18 mouse cellular contexts compared by ENCODE assay signal in the genomic region with DNA sequence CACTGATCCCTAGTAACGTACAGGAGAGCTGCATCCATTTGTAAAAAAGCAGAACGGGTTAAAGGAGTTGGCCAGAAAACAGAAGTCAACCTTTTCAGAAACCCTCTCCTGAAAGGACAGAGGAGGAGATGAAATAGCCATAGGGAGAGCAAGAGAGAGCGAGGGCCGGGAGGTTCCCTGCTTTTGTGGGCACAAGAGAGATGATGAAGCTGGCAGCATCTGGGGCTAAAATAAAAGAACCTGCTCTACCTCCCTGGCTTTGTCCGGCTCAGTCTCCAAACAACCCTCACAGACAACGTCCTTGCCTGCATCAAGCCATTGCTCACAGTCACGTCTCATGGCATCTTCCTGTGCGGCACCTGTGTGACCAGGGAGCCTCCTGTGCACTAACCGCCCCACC.
"Had no signal": no experiment of that assay in that cellular context is flagged by ENCODE, and none has a peak within 500 bp of the region (broad histone marks: within the 10 kb centered on the region; RNA-seq: fewer than 3 reads in every experiment).

No protein-coding gene starts in this region.

- H3K27me3 ChIP-seq: liver, embryonic 13.5 days; liver, embryonic 15.5 days; lung, embryonic 15.5 days; midbrain, embryonic 12.5 days; neural tube, embryonic 12.5 days; stomach, embryonic 15.5 days had no signal

- H3K4me1 ChIP-seq: neural tube, embryonic 12.5 days; stomach, embryonic 15.5 days had no signal

- DNase-seq: liver, embryonic 13.5 days; liver, postnatal 0 days; lung, adult 2 months; lung, postnatal 14 days; lung, postnatal 36 days; midbrain, embryonic 14.5 days; right cerebral cortex, postnatal 14 days; thymus, postnatal 14 days; thymus, postnatal 36 days had no signal

- ATAC-seq: liver, postnatal 0 days; lung, postnatal 0 days had no signal

- H3K36me3 ChIP-seq: liver, embryonic 13.5 days; liver, embryonic 15.5 days; lung, embryonic 15.5 days; midbrain, embryonic 12.5 days; neural tube, embryonic 12.5 days; stomach, embryonic 15.5 days had no signal

- H3K4me2 ChIP-seq: liver, embryonic 13.5 days; liver, embryonic 15.5 days; lung, embryonic 15.5 days; midbrain, embryonic 12.5 days; neural tube, embryonic 12.5 days; stomach, embryonic 15.5 days had no signal

- H3K9me3 ChIP-seq: liver, embryonic 13.5 days; liver, embryonic 15.5 days; lung, embryonic 15.5 days; midbrain, embryonic 12.5 days; neural tube, embryonic 12.5 days; stomach, embryonic 15.5 days had no signal

- H3K9ac ChIP-seq: liver, embryonic 13.5 days; liver, embryonic 15.5 days; liver, postnatal 0 days; lung, embryonic 15.5 days; midbrain, embryonic 12.5 days; neural tube, embryonic 12.5 days; stomach, embryonic 15.5 days had no signal

- H3K27ac ChIP-seq: liver, embryonic 13.5 days; liver, embryonic 15.5 days; lung, embryonic 15.5 days; macrophage; midbrain, embryonic 12.5 days; neural tube, embryonic 12.5 days; stomach, embryonic 15.5 days; stomach, postnatal 0 days had no signal

- H3K4me3 ChIP-seq: liver, embryonic 13.5 days; liver, embryonic 15.5 days; lung, embryonic 15.5 days; megakaryocyte, embryonic 14.5 days; midbrain, embryonic 12.5 days; neural tube, embryonic 12.5 days; stomach, embryonic 15.5 days had no signal
